Mouse (Mus musculus): Measurements from ENCODE around the gene Faap24. TPM values are rescaled to one million over a fixed set of nuclear protein-coding genes. Genes with fewer than 3 reads are reported as not detected.

Gene Faap24
- polyA plus RNA-seq, 1 experiment from 2014 or later = 14.0 TPM

DNA sequence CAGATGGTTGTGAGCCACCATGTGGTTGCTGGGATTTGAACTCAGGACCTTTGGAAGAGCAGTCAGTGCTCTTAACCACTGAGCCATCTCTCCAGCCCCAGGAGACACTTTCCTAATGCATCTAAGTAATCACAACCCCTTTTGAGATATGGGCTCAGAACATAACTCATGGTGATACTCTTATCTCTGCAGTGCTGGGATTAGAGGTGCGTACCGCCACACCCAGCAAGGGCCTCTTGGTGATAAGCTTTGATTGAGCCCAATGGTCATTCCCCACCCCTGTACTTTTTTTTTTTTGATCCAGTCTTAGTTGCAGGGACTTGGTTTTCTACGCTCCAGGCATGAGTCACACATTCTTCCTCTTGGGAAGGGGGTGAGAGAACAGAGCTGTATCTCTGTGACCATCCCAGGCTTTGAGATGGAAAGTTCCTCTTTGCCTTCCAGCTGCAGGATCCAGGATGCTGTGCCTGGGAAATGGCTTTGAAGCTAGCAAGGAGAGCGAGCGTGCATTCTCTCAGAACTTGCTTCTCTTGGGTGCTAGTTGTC lies 51.8 kb downstream of the Faap24 start:
- 0 out of 2 replicates have a peak overlapping the region, but pooled peaks have one; percentile 12 for H3K27ac ChIP-seq (replicated peaks)
- H3K9ac ChIP-seq = no peak overlapping the region
- no peak overlapping the region for H3K4me2 ChIP-seq
- H3K4me3 ChIP-seq = no peak overlapping the region
- H3K27me3 ChIP-seq (replicated peaks) = no peaks in the 10 kb centered on the region
- no peaks in the 10 kb centered on the region for H3K36me3 ChIP-seq
- peaks cover 21% of the 10 kb centered on the region for H3K4me1 ChIP-seq
- no peaks in the 10 kb centered on the region for H3K9me3 ChIP-seq
- 49% methylated on average over 5 of the region's 5 CpGs for WGBS
- ATAC-seq (ENCODE audit: extremely low read depth, insufficient number of reproducible peaks, low FRiP score, low TSS enrichment) = no peak

DNA sequence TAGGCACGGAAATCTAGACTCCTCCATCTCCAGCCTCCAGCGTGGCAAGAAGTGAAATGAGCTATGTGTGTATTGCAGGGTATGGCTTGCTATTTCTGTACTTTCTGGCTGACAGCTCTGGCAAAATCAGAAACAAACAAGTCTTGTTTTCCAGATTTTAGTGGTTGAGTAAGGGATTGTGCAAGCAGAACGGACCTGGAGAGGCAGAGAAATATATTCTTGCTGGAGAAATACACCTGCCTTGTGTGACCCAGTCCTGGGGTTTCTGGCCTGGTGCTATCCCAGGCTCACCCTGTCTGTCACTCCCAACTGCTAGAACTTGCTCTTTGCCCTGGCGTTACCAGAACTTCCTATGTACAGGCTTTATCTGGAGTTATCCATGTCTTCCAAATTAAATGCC lies 54.1 kb downstream of the Faap24 start:
- Histone ChIP-seq H3K9me3 (no peaks in the 10 kb centered on the region), H3K27ac (replicated peaks) (no peak overlapping the region; the same call in 1 of the 2 replicates), H3K27me3 (replicated peaks) (no peaks in the 10 kb centered on the region), H3K4me3 (no peak overlapping the region), H3K9ac (no peak overlapping the region), H3K36me3 (no peaks in the 10 kb centered on the region), H3K4me1 (peaks cover 12% of the 10 kb centered on the region), H3K4me2 (no peak overlapping the region)
- no peak for ATAC-seq (ENCODE audit: extremely low read depth, insufficient number of reproducible peaks, low FRiP score, low TSS enrichment)
- 41% methylated on average over 4 of the region's 4 CpGs for WGBS

Other genes with a start within 250 kb of the Faap24 start
- gene Slc7a10, start 210.5 kb downstream of the Faap24 start, polyA plus RNA-seq (2015; fragmentation: Nextera tagmentation; extraction: Ambion mirVana) = 1.1 and 2.2 TPM in 2 replicates
- gene Lrp3, start 181.3 kb downstream of the Faap24 start, polyA plus RNA-seq (2015; fragmentation: Nextera tagmentation; extraction: Ambion mirVana) = 1.6 and 1.7 TPM in 2 replicates
- gene Gpatch1, start 78.4 kb downstream of the Faap24 start, polyA plus RNA-seq (2015; fragmentation: Nextera tagmentation; extraction: Ambion mirVana) = 11.0 and 11.4 TPM in 2 replicates
- gene Rhpn2, start 62.7 kb downstream of the Faap24 start, polyA plus RNA-seq (2015; fragmentation: Nextera tagmentation; extraction: Ambion mirVana) = 5.3 and 6.0 TPM in 2 replicates
- 37.3 and 39.2 TPM in 2 replicates for gene Cep89, start 199 bp upstream of the Faap24 start, polyA plus RNA-seq (2015; fragmentation: Nextera tagmentation; extraction: Ambion mirVana)
- gene Slc7a9, start 52.0 kb upstream of the Faap24 start, polyA plus RNA-seq (2015; fragmentation: Nextera tagmentation; extraction: Ambion mirVana) = 0.79 and 1.2 TPM in 2 replicates
- gene Tdrd12, start 140.9 kb upstream of the Faap24 start, polyA plus RNA-seq (2015; fragmentation: Nextera tagmentation; extraction: Ambion mirVana) = 0.88 and 0.99 TPM in 2 replicates
- gene Nudt19, start 159.5 kb upstream of the Faap24 start, polyA plus RNA-seq (2015; fragmentation: Nextera tagmentation; extraction: Ambion mirVana) = 89.9 and 104 TPM in 2 replicates
- gene Rgs9bp, start 188.7 kb upstream of the Faap24 start, polyA plus RNA-seq (2015; fragmentation: Nextera tagmentation; extraction: Ambion mirVana) = 0.49 and 0.51 TPM in 2 replicates
- 15.3 and 15.6 TPM in 2 replicates for gene Ankrd27, start 189.4 kb upstream of the Faap24 start, polyA plus RNA-seq (2015; fragmentation: Nextera tagmentation; extraction: Ambion mirVana)

All from heart, embryonic 13.5 days (tissue).